Mouse (Mus musculus): ENCODE results near the gene Thoc7. TPM values are rescaled to one million over a fixed set of nuclear protein-coding genes. Genes with fewer than 3 reads are reported as not detected.

Thoc7 gene
- polyA plus RNA-seq, 1 experiment from 2014 or later: 158 TPM

- no peak for ATAC-seq
- Histone ChIP-seq H3K9me3 (ENCODE audit: control insufficient read depth, low read length) (no peaks in the 10 kb centered on the region), H3K4me1 (ENCODE audit: control insufficient read depth, insufficient read depth, low read depth, low read length) (no peaks in the 10 kb centered on the region), H3K36me3 (ENCODE audit: control insufficient read depth, insufficient read depth, low read length) (no peaks in the 10 kb centered on the region), H3K27ac (ENCODE audit: low read depth, low read length) (no peak overlapping the region), H3K27me3 (replicated peaks; ENCODE audit: control insufficient read depth, insufficient read depth, low read length) (no peaks in the 10 kb centered on the region), H3K4me3 (ENCODE audit: low read length) (no peak overlapping the region), H3K4me2 (ENCODE audit: low read length) (no peak overlapping the region), H3K9ac (ENCODE audit: low read depth, low read length) (no peak overlapping the region)
- WGBS: 82% methylated on average over 2 of the region's 2 CpGs
Observed at GRCm38 (mm10) chr14:13910148-13910547, 51.5 kb downstream of the Thoc7 start.

GRCm38 (mm10) chr14:13907145-13907544 is 54.5 kb downstream of the Thoc7 start:
- Histone ChIP-seq H3K4me1 (ENCODE audit: control insufficient read depth, insufficient read depth, low read depth, low read length) (no peaks in the 10 kb centered on the region), H3K27me3 (replicated peaks; ENCODE audit: control insufficient read depth, insufficient read depth, low read length) (no peaks in the 10 kb centered on the region), H3K9ac (ENCODE audit: low read depth, low read length) (no peak overlapping the region), H3K4me2 (ENCODE audit: low read length) (no peak overlapping the region), H3K27ac (ENCODE audit: low read depth, low read length) (no peak overlapping the region), H3K36me3 (ENCODE audit: control insufficient read depth, insufficient read depth, low read length) (no peaks in the 10 kb centered on the region), H3K9me3 (ENCODE audit: control insufficient read depth, low read length) (no peaks in the 10 kb centered on the region), H3K4me3 (ENCODE audit: low read length) (no peak overlapping the region)
- 88% methylated on average over 7 of the region's 7 CpGs for WGBS
- no peak for ATAC-seq

- Histone ChIP-seq H3K9me3 (ENCODE audit: control insufficient read depth, low read length) (no peaks in the 10 kb centered on the region), H3K27ac (ENCODE audit: low read depth, low read length) (no peak overlapping the region), H3K4me1 (ENCODE audit: control insufficient read depth, insufficient read depth, low read depth, low read length) (no peaks in the 10 kb centered on the region), H3K9ac (ENCODE audit: low read depth, low read length) (no peak overlapping the region), H3K4me2 (ENCODE audit: low read length) (no peak overlapping the region), H3K36me3 (ENCODE audit: control insufficient read depth, insufficient read depth, low read length) (no peaks in the 10 kb centered on the region), H3K27me3 (replicated peaks; ENCODE audit: control insufficient read depth, insufficient read depth, low read length) (no peaks in the 10 kb centered on the region), H3K4me3 (ENCODE audit: low read length) (no peak overlapping the region)
- WGBS: 96% methylated on average over 1 of the region's 1 CpGs
- ATAC-seq: no peak
Observed at GRCm38 (mm10) chr14:13906461-13906860, 55.2 kb downstream of the Thoc7 start.

GRCm38 (mm10) chr14:13901611-13902067 is 60.0 kb downstream of the Thoc7 start:
- peak overlapping the region; percentile 93 for H3K4me2 ChIP-seq (ENCODE audit: low read length)
- H3K9me3 ChIP-seq (ENCODE audit: control insufficient read depth, low read length): no peaks in the 10 kb centered on the region
- no peaks in the 10 kb centered on the region for H3K4me1 ChIP-seq (ENCODE audit: control insufficient read depth, insufficient read depth, low read depth, low read length)
- peak overlapping the region; percentile 54 for H3K4me3 ChIP-seq (ENCODE audit: low read length)
- ATAC-seq: peak; percentile 93
- H3K27me3 ChIP-seq (replicated peaks; ENCODE audit: control insufficient read depth, insufficient read depth, low read length): no peaks in the 10 kb centered on the region
- no peak overlapping the region for H3K27ac ChIP-seq (ENCODE audit: low read depth, low read length)
- H3K36me3 ChIP-seq (ENCODE audit: control insufficient read depth, insufficient read depth, low read length): no peaks in the 10 kb centered on the region
- peak overlapping the region; percentile 74 for H3K9ac ChIP-seq (ENCODE audit: low read depth, low read length)
- 0% methylated on average over 22 of the region's 22 CpGs for WGBS

Other genes starting within 250 kb of the Thoc7 start
- 0.05 TPM in 1 of 2 replicates, not detected in the other for gene Gm281, start 47.4 kb downstream of the Thoc7 start, polyA plus RNA-seq (2015; fragmentation: Nextera tagmentation; extraction: Ambion mirVana)
- 3.1 and 3.3 TPM in 2 replicates for gene Atxn7, start 412 bp downstream of the Thoc7 start, polyA plus RNA-seq (2015; fragmentation: Nextera tagmentation; extraction: Ambion mirVana)
- gene Psmd6, start 159.1 kb upstream of the Thoc7 start, polyA plus RNA-seq (2015; fragmentation: Nextera tagmentation; extraction: Ambion mirVana): 244 and 245 TPM in 2 replicates
- not detected in 2 replicates for gene Olfr720, start 225.0 kb upstream of the Thoc7 start, polyA plus RNA-seq (2015; fragmentation: Nextera tagmentation; extraction: Ambion mirVana)

All from hindbrain, embryonic 16.5 days (tissue).